Mouse (Mus musculus): Measurements from ENCODE around the gene Duxbl3.
"Not testable (repeated sequence)": the region's sequence is repeated elsewhere in the genome, so short reads cannot be mapped to it uniquely, and the experiment has no call there.

- TF ChIP-seq CTCF (IDR thresholded peaks at IDR 0.05; ENCODE audit: borderline replicate concordance, extremely low read depth, insufficient read depth, insufficient read length); POLR2A (IDR thresholded peaks at IDR 0.05; ENCODE audit: borderline replicate concordance, extremely low read depth, insufficient read depth, insufficient read length, poor library complexity, severe bottlenecking): not testable (repeated sequence)
Measured at GRCm38 (mm10) chr14:26257756-26258617, at the start of gene Duxbl3.

Measured in brain, embryonic 14.5 days (tissue).